Mouse (Mus musculus) testis, adult 2 months (tissue): ENCODE measurements around the gene Zfp553.

ENCODE experiments used
- CTCF ChIP-seq: fragments of 200-500 bp; IDR thresholded peaks from 2 replicates; pipeline ENCODE4 v1.5.1; 2012; ENCODE audit warnings: low read depth, mild to moderate bottlenecking, inconsistent platforms, low read length, moderate library complexity; ENCODE audit not compliant: control insufficient read depth, insufficient read depth, insufficient replicate concordance
- POLR2A ChIP-seq: fragments of 200-500 bp; IDR thresholded peaks from 2 replicates; pipeline ENCODE4 v1.6.1; 2012; ENCODE audit warnings: low read depth, mild to moderate bottlenecking, inconsistent platforms, low read length, moderate library complexity; ENCODE audit not compliant: control insufficient read depth

DNA sequence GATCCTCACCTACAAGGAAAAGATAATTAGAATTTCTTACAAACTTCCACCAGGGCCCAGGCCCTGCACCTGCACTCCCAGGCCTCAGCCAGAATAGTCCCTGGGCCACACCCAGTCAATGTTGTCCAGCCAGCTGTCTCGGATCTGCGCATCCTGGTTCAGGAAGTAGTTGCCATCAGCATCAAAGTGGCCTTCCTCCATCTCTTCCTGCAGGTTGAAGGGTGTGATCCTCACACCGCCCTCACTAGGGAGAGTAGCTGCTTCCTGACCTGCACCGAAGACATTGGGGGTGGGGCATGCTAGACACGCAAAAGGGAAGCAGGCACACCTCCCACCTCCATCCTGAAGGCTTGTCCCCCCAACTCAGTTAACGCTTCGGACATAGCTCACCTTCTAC, 38.2 kb upstream of the Zfp553 start:
- no peak for TF ChIP-seq POLR2A
- no peak for TF ChIP-seq CTCF
